Mouse (Mus musculus) ovary, postnatal 36 days (tissue): ENCODE results near the gene Gkn1.

Experiments
- DNase-seq: peaks from one replicate; pipeline ENCODE4 v3.0.0; 2022; ENCODE audit warnings: low spot score, mixed read lengths

Gkn1 gene

DNA sequence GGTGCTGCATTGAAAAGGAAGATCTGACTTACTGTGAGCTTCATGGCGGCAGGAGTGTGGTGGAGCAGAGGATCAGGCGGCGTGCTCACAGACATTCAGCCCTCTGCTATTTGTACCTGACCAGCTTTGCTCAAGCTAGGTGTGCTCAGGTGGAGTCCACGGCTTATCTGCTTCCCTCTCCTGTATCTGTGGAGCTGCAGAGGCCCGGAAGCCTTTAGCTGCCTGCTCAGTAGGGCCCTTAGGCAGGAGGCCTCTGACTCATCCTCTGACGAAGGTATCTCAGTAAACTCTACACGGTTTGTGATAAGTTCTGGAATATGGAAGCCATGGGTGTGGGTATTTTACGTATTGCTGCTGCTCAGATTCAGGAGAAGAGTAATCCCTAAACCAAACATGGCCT, at the start of gene Gkn1:
Gene Gkn1, minus strand, starts transcription at position 114 of the 400 bp plus-strand sequence.
- no peak for DNase-seq

DNA sequence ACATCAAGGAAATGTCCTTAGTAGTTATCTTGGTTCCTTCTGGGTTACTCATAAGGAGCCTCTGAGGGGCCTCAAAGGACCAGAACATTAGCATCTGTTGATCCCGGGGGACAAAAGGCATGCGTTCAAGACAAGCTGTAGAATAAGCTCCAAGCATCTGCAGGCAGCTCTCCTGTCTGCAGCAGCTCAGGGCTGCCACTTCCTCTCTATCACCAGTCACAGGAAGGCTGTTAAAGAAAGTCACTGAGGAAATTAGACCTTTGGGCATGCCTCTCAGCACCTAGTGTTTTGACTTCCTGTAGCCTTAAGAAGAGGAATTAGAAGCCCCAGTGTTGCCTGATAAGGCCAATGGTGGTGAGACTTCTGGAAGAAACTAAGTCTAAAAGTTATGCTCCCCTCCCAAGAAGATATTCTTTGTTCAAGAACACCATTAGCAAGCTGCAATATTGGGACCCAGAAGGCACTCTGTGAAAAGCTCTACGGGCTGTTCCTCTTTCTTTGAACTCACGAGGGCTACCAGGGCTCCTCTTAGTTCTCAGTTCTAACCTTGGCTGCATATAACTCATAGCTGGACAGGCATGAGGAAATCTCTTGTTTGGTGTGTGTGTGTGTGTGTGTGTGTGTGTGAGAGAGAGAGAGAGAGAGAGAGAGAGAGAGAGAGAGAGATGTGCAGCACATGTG, 49.3 kb upstream of the Gkn1 start:
- no peak for DNase-seq

DNA sequence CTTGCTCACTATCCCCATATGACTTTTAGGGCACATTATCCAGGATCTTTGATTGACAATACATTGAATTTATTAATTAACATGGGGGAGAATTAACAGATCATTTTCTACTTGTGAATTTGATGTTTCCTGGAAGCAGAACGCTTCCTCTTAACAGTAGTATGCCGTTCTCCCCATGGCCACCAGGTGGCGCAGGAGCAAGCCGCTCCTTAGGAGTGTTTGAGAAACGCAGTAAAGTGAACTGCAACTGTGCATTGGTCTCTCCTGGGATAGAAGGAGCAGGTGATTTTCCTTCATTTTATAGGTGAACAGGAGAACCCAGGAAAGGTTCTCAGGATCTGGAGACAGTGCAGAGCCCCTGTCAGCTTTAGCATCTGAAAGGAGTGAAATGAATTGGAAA, 48.4 kb upstream of the Gkn1 start:
- DNase-seq, result peak; percentile 66

DNA sequence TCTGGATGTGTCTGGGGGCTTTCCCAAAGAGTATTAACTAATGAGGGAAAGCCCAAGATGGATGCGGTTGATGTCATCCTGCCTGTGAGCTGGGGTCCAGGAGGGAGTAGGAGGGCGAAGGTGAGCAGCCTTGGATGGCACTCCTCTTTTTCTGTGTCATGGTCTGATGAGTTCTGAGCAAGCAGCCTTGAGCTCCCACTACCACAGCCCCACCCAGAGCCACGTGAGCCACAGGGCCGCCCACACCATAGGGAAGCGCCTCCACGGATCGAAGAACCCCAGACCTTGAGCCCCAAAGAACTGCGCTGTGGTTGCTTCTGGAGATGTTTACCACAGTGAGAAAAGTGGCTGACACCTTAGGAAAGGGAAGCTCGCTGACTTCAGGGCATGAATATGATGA, 44.0 kb upstream of the Gkn1 start:
- no peak for DNase-seq

DNA sequence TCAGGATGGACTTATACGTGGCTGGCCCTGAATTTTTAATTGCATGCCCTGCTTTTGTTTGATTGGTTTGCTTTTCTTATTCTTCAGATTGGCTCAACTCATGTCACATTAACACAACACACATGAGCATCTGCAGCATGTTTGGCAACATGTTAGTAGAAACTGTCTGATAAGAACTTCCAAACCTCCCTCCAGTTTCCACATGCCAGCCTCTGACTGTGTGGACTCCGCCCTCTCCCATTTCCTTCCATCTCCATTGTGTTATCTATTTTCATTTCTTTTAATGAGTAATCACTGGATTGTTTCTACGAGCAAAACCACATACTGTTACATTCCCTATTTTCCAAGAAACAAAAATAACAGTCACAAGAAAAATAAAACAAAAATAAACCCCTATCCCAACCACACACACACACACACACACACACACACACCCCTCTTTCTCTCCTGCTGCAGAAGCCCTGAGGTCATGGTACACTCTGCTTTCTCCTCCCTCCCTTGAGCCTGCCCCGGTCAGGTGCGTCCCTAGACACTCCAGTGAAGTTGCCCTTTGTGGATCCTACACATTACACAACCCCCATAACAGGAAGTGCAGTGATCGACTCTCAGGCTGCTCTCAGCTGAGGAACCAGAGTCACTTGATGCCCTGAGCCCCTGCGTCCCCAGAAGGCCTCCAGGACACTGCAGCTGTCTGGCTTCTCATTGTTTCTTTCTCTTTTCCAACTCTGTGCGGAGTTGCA, 42.9 kb upstream of the Gkn1 start:
- DNase-seq, result no peak

DNA sequence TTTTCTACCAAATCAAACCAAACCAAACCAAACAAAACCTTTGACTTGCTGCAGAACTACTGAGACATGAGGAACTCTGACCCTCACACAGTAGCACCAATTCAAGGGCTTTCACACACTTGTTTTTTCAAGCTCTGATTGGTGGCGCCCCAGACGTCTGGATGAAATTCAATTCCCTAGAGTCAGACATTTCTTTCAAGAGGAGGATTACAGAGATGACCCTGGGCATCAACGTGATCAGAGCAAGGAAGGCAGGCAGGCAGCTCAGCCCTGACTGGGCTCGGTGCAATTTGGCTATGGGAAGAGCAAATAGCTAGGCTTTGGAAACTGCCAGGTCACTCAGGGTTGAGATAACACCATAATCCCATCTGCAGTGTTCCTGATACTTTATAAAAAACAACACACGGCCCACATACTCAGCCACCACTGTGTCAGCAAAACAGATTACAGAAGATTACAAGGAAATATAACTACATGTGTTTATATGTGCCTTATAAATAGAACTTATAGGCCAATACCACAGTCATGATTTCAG, 38.8 kb upstream of the Gkn1 start:
- DNase-seq, result no peak

DNA sequence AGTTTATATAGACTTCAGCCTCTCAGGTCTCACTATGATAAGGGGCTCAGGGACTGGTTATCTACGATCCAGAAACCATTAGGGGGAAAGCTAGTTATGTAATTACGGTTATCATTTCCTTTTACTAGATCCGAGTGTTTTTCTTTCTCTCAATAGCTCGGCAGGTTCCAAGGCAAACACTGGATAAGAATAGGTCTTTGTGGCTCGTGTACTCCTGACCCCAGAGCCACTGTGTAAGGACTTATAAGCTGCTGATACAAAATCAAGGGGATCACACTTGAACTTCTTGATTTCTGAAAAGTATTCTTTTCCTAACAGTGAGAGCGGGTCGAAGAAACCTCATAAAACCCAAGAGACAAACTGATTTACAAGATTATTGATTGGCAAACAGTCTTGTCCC, 38.1 kb upstream of the Gkn1 start, which contains the start of gene Gkn3:
Gene Gkn3, minus strand, starts transcription at position 59 of the 400 bp plus-strand sequence.
- no peak for DNase-seq

DNA sequence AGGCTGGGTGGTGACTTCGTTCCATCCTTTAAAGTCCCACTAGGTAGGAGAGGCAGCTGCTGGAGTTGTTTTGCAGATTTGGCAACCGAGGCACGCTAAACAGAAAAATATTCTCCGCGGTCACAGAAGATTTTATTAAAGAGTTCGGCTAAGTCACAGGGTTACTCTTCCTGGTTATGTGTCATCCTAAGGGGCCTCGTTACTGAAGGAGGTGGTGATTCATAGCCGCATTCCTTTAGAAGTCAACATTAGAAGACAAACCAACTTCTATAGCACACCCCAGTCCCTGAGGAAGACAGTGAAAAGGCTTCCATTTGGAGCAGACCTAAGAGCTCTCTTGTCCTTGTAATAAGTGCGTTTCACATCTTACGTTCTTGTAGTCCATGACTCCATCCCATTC, 35.9 kb upstream of the Gkn1 start:
- no peak for DNase-seq

DNA sequence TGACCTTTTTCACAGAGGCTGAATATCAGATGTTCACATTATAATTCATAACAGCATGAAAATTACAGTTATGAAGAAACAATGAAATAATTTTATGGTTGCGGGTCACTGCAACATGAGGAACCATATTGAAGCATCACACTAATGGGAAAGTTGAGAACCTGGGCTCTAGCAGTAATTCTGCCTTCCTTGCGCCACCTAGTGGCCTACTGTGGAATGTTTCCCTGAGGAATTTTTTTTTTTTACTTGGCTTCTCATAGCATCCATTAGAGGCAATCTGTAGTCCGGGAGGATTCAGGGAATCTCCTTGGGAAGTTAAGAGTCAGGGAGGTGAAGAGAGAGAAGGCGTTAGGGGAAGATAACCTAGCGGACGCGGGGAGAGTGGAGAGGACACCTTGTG, 35.5 kb upstream of the Gkn1 start:
- peak; percentile 34 for DNase-seq

DNA sequence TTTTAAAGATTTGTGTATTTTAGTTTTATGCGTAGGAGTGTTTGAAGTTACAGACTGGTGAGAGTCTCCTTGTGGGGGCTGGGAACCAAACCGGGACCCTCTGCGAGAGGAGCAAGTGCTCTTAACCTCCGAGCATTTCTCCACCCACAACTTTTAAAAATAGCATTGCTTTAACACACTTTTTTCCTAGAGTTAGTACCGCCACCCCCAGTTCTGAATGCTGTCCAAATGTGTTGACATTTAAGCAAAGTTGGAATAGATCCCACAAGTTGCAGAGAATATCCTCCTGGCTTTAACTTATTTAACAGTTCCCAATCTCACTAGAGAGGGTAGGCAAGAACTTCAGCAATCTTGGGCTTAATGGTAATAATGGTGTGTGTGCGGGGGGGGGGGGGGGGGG, 34.0 kb upstream of the Gkn1 start:
- DNase-seq, result no peak

DNA sequence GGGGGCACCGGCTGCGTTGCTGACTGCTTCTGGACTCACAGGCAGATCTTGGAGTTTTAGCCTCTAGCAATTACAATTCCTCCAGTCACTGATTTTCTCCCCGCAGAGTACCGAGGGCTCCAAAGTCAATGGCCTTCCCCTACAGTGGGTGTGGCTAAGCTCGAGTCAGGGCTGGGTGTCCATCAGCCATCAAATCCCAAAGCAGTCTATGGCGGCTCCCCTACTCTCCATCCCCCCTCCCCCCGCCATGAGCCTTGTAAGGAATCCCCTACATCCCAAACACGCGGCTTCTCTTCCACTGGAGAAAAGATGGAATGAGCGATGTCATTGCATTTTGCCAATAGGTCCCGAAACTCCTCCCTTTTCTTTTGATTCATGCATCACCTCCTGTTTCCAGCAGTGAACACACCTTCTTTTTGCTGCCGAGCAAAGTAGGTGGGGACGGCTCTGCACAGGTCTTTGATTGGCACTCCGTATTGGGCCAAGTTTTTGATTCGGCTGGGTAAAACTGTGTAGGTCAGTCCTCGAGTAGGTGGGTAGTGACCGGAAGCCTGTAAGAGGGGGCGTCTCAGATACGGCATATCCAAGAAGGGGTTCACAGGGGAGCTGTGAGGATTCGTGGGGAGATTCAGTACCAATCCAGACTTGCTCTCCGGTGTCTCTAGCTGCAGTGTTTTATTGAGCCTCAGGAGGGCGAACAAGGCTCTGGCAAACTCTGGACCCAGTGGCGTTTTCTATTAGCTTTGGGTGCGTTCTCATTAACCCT, 33.4 kb upstream of the Gkn1 start:
- DNase-seq, result no peak

DNA sequence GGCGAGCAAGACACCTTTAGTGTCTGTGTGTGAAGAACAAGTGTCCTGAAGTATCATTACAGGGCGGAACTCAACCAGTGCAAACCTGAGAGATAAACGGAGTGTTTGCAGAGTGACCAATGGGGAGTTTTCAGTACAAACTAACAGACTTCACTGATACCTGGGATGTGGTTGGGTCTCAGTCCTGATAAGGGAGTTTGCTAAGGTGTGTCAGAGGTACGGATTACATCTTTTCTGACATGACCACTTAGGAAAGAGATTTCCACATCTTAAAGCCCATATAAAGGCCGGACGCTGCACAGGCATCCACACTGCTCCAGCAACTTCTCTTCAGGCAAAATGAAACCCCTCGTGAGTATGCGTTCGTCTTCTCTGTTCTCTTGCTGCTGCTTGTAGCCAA, 22.3 kb upstream of the Gkn1 start, which contains the start of gene Gkn2:
Gene Gkn2, plus strand, starts transcription at position 301 of the 400 bp plus-strand sequence.
- DNase-seq, result no peak

DNA sequence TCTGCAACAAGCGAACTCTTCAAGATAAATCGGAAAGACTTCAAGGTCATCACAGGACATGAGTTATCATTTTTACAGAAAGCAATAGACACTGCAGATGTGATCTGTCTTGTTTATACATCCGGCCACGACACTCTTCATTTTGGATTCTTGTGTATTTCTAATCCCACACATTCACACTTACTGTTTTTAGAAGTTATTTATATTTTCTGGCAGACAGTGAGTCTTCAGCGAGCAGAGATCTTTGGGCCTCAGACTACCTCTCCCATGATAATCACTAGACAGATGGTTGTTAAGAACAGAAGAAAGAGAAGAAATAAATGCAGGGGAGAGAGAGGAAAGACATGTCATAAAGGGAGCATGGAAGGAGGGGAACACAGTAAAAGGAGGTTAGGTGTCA, 18.5 kb upstream of the Gkn1 start:
- DNase-seq, result no peak

DNA sequence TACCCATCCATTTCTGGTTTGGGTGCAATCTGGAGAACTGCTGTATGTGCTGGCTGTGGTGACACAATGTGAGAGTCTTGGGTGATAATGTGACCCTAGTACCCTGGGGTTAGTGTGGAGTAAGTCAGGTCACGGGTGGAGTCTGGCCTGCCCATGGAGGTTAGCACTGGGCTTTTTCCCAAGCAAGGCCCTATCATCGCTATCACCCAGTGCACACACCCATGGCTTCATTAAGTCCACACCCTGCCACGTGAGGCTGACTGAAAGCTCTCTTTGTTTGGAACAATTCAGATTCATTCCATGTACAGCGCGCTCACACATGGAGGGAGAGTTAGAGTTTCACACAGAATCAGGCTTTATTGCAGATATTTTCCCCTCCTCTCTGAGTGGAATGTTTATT, 3.7 kb upstream of the Gkn1 start:
- no peak for DNase-seq

DNA sequence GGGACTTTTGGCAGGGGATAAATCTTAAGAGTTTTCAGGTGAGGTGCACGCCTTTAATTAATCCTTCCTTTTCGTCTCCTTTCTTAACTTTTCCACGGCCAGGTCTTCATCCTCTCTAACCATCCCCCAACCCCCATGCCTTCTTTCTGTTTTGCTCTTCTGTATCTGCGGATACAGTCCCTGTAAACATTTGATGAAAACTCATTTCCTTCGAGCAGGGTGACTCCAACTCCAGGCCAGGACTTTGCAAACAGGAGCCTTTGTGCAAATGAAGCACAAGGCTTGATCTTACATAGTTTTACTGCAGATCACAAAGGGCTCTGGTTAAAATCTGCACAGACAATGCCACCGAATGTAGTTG, 14.8 kb downstream of the Gkn1 start:
- DNase-seq, result no peak

DNA sequence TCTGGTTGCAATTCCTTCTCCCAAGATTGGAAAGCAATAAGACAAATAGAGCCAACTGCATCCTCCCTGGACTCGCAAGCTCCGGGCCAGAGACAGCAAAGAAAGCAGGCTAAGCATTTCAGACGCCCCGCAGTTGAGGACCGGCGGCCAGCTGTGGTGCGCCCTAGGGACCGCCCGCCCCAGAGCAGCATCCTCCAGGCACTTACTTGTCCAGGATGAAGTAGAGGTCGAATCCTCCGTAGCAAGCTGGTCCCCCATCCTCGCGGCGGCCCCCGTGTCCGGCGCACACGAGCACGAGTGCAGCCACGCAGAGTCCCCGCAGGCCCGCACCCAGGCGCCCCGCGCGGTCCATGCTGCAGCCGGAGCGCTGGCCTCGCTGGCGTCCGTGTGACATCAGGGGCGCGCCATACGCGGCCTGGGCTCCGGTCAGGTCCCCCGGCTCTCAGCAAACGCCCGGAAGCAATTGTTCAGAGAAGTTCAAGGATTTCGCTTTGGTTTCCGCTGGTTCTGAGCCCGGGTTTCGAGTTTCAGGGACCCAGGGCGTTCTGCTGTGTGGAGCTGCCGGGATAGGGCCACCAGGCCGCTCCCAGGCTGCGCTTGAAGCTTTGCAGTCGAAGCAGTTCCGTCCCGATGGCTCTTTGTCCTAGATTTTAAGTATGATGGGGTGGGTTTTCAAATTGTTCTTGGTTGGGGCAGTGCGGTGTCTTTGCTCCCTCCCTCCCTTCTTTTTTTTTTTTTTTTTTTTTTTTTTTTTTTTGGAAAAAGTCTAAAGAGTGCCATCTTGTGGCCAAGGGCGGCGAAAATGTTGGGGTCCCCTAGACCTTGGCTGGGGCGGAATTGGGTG, 15.4 kb downstream of the Gkn1 start, which contains the start of gene Antxr1:
Gene Antxr1, minus strand, starts transcription at position 731 of the 844 bp plus-strand sequence.
- DNase-seq, result peak; percentile 68

DNA sequence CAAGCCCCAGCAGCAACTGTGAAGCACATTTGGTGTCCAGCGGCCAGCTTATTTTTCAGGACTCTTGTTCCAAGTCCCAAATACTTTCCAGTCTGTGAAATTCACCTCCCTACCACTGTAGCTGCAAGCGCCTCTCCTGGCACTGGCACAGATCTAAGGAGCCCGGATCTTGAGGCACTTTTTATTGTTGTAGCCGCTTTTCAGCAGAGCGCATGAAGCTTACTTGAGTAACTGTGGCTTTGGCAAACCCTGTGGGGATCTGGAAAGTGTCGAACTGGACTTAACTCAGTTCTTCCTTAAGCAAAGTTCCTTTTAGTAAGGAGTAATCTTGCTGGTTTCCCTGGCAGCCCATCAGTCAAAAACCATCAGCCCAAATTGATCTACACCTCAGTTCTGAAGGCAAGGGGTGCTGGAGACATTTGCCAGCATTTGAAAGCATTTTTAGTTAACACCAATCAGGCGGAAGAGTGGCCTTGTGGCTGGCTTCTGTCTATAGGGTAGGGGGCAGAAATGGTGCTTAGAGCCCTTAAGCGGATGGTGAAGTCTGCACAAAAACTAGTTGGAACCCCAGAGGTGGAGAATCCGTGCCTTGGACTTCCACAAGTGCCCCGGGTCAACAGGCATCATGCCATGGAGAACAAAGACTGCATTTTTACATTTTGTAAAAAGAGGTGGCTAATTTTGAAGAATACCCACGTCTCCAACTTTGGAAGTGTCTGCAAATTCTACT, 16.2 kb downstream of the Gkn1 start:
- peak; percentile 24 for DNase-seq

DNA sequence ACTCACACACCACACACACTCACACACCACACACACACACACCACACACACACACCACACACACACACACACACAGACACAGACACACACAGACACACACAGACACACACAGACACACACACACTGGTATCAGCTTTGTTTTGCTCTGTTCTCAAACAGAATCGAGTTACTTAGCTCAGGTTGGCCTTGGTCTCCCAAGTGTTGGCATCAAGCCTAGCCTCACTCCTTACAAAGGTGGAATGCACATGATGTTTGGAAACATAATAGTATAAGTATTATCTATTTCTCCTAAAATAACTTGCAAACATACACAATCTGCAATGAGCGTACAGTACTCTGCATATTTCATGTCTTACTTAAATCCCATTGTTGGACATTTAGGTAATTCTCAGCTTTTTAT, 18.4 kb downstream of the Gkn1 start:
- peak; percentile 18 for DNase-seq

DNA sequence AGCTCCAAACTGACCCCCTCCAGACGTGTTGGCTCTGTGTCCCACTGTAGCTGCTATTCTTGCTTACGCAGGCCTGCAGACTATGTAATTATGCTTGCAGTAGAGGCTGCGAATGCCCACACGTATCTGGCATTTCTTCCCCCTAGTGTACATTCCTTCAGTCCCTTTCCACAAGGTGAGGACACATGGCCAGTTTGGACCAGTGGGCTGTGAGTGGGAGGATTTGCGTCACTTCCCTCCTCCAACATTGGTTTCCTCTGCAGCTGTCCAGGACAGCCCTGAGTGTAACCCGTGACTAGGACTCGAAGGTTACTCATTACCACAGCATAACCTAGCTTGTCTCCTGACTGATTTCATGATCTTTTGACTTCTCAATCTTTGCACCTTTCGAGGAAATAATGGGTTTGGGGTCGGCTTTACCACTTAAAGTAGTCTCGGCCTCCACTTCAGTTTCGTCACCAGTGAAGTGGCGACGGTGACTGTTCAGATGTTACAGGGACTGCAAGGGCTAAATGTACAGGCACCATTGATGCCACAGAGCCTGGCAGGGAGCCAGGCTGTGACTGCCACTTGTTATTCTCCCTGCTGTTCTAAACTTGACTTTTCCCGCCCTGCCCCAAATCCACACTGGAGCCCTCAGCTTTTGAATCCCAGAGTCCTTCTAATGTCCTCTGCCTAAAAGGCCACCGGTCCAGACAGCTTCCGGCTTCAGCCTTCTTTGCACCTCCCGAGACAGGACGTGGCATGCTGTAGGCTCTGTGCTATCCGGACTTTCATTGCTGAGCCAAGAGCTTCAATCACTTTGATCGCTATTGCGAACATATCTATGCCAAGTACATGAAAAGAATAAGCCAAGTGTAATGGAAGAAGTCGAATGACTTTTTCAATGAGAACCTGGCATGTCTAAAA, 22.2 kb downstream of the Gkn1 start:
- no peak for DNase-seq

DNA sequence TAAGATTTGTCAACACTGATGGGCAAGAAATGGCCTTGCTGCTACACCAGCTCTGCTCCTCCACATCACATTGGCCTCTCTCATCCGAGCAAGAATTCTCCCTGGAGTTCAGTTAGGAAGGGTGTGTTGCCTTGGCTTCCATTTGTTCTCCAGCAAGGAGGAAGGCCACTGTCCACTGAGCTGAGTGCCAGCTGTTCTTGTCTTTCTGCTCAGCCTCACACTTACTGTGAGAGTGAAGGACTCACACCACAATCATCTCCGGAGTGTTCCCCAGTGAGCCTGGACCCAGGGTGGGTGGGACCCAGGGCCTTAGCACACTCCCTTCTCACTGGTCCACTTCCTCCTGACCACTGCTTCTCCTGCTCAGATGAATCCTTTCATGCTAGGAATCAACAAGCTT, 23.8 kb downstream of the Gkn1 start:
- DNase-seq, result no peak
